Mouse (Mus musculus): ENCODE data around the gene Arid5b. TPM values are rescaled to one million over a fixed set of nuclear protein-coding genes. Genes with fewer than 3 reads are reported as not detected.

Gene Arid5b
- polyA plus RNA-seq, 1 experiment = 14.3 TPM

GRCm38 (mm10) chr10:68263296-68263968, 15.1 kb downstream of the Arid5b start:
- no peak overlapping the region for H3K27ac ChIP-seq (ENCODE audit: control insufficient read depth, insufficient read depth, low read depth, low read length, poor library complexity)
- 78% methylated on average over 9 of the region's 9 CpGs for WGBS
- TF ChIP-seq POLR2A (IDR thresholded peaks at IDR 0.05; ENCODE audit: borderline replicate concordance, control insufficient read depth, low read depth, low read length) (no peak), CTCF (IDR thresholded peaks at IDR 0.05; ENCODE audit: control insufficient read depth, insufficient read depth, low read length) (no peak)
- H3K4me3 ChIP-seq (replicated peaks; ENCODE audit: control insufficient read depth, low read depth, low read length) = no peak overlapping the region
- peaks cover 2% of the 10 kb centered on the region; the same call in 1 of the 2 replicates for H3K4me1 ChIP-seq (ENCODE audit: control insufficient read depth, insufficient read depth, low read length)

- WGBS = 77% methylated on average over 4 of the region's 4 CpGs
- H3K4me1 ChIP-seq (ENCODE audit: control insufficient read depth, insufficient read depth, low read length) = peaks cover 3% of the 10 kb centered on the region; the same call in 1 of the 2 replicates
- TF ChIP-seq POLR2A (IDR thresholded peaks at IDR 0.05; ENCODE audit: borderline replicate concordance, control insufficient read depth, low read depth, low read length) (no peak), CTCF (IDR thresholded peaks at IDR 0.05; ENCODE audit: control insufficient read depth, insufficient read depth, low read length) (no peak)
- H3K4me3 ChIP-seq (replicated peaks; ENCODE audit: control insufficient read depth, low read depth, low read length) = no peak overlapping the region
- H3K27ac ChIP-seq (ENCODE audit: control insufficient read depth, insufficient read depth, low read depth, low read length, poor library complexity) = no peak overlapping the region
Measured at GRCm38 (mm10) chr10:68259601-68260000, 18.9 kb downstream of the Arid5b start.

DNA sequence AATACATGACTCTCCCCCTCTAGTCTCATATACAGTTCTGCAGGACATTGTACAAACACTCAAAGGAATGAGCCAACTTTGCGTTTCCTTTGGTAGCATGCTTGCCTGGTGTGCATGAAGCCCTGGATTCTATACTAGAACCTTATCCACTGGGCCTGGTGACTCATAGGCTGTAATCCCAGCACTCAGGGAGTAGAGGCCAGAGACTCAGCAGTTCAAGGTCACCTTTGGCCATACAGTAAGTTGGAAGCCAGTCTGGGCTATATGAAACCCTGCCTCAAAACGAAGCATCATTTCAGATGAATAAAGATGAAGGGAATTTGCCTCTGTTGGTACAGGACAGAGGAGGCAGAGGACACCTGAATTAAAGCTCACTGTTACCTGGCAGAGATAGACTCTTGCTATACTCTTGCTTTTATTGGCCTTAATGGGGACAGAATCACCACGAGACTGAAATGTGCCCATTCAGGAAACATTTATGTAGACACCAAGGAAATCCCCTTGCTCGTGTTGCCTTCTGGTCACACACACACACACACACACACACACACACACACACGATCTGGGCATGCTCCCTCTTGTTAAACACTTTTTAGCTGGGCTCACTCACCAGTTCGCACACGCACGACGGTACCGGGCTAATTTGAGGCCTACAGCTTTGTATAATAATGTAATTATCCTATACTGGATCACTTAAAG, 21.0 kb downstream of the Arid5b start:
- Histone ChIP-seq H3K4me3 (replicated peaks; ENCODE audit: control insufficient read depth, low read depth, low read length) (no peak overlapping the region), H3K4me1 (ENCODE audit: control insufficient read depth, insufficient read depth, low read length) (peaks cover 1% of the 10 kb centered on the region; the same call in 1 of the 2 replicates), H3K27ac (ENCODE audit: control insufficient read depth, insufficient read depth, low read depth, low read length, poor library complexity) (no peak overlapping the region)
- TF ChIP-seq POLR2A (IDR thresholded peaks at IDR 0.05; ENCODE audit: borderline replicate concordance, control insufficient read depth, low read depth, low read length) (no peak), CTCF (IDR thresholded peaks at IDR 0.05; ENCODE audit: control insufficient read depth, insufficient read depth, low read length) (no peak)
- WGBS = 83% methylated on average over 10 of the region's 10 CpGs

DNA sequence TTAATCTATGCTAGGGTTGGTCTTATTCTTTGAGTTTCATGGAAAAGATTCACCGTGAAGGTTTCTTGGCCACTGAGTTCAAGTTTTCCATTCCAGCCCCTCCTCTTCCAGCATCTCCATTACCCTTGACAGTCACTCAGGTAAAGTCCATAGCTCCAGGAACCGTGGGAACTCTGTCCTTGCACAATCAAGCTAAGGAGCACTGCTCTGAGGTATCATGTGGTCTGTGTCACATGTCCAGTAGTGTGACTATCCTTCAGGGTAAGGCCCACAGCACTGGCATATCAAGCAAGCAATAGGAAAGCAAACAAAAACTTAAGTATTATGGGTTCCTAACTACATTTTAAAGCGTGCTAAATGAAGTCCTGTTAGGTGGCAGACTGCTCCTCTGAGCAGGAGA, 22.4 kb downstream of the Arid5b start:
- TF ChIP-seq POLR2A (IDR thresholded peaks at IDR 0.05; ENCODE audit: borderline replicate concordance, control insufficient read depth, low read depth, low read length) (no peak), CTCF (IDR thresholded peaks at IDR 0.05; ENCODE audit: control insufficient read depth, insufficient read depth, low read length) (no peak)
- peaks cover 1% of the 10 kb centered on the region; the same call in 1 of the 2 replicates for H3K4me1 ChIP-seq (ENCODE audit: control insufficient read depth, insufficient read depth, low read length)
- no peak overlapping the region for H3K4me3 ChIP-seq (replicated peaks; ENCODE audit: control insufficient read depth, low read depth, low read length)
- H3K27ac ChIP-seq (ENCODE audit: control insufficient read depth, insufficient read depth, low read depth, low read length, poor library complexity) = no peak overlapping the region
- 61% methylated on average over 3 of the region's 3 CpGs for WGBS

DNA sequence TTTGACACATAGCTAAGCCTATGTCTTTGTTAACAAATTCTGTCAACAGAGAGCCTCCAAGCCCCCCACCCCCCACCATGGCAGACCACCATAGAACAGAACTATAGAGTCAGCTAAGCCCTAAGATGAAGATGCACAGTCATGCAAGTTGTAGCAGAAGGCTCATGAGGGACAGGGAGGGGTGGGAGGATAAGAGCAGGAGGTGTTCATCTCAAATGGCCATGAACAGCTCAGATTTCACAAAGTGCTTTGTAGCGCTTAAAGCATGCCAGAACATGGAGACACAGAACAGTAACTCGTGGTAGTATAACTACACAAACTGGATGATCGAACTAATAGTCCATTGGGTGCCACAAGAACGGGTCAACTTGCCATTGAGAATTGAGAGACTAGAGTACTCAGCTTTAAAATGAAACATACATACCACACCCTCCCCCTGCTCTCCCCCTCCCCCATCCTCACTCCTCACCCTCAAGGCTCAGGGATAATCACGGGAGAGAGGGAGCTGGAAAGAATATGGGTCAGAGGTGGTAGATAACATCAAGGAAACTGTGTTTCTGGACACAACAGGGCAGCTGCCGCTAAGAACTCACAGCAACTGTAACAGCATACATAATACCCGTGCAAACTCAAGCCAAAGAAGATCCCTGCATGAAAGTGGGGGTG, 25.0 kb downstream of the Arid5b start:
- H3K4me1 ChIP-seq (ENCODE audit: control insufficient read depth, insufficient read depth, low read length) = peaks cover 1% of the 10 kb centered on the region
- H3K4me3 ChIP-seq (replicated peaks; ENCODE audit: control insufficient read depth, low read depth, low read length) = no peak overlapping the region
- 83% methylated on average over 7 of the region's 7 CpGs for WGBS
- no peak overlapping the region for H3K27ac ChIP-seq (ENCODE audit: control insufficient read depth, insufficient read depth, low read depth, low read length, poor library complexity)
- TF ChIP-seq CTCF (IDR thresholded peaks at IDR 0.05; ENCODE audit: control insufficient read depth, insufficient read depth, low read length) (no peak), POLR2A (IDR thresholded peaks at IDR 0.05; ENCODE audit: borderline replicate concordance, control insufficient read depth, low read depth, low read length) (no peak)

GRCm38 (mm10) chr10:68252650-68253049, 25.9 kb downstream of the Arid5b start:
- Histone ChIP-seq H3K4me3 (replicated peaks; ENCODE audit: control insufficient read depth, low read depth, low read length) (peak overlapping the region; percentile 18), H3K27ac (ENCODE audit: control insufficient read depth, insufficient read depth, low read depth, low read length, poor library complexity) (peak overlapping the region; percentile 37; the same call in 1 of the 2 replicates), H3K4me1 (ENCODE audit: control insufficient read depth, insufficient read depth, low read length) (no peaks in the 10 kb centered on the region; the same call in none of the 2 replicates)
- TF ChIP-seq CTCF (IDR thresholded peaks at IDR 0.05; ENCODE audit: control insufficient read depth, insufficient read depth, low read length) = no peak
- WGBS = 23% methylated on average over 4 of the region's 4 CpGs

- 4% methylated on average over 6 of the region's 6 CpGs for WGBS
- TF ChIP-seq POLR2A (IDR thresholded peaks at IDR 0.05; ENCODE audit: borderline replicate concordance, control insufficient read depth, low read depth, low read length) = no peak
- TF ChIP-seq CTCF (IDR thresholded peaks at IDR 0.05; ENCODE audit: control insufficient read depth, insufficient read depth, low read length) = no peak
- Histone ChIP-seq H3K4me1 (ENCODE audit: control insufficient read depth, insufficient read depth, low read length) (no peaks in the 10 kb centered on the region; the same call in none of the 2 replicates), H3K4me3 (replicated peaks; ENCODE audit: control insufficient read depth, low read depth, low read length) (peak overlapping the region; percentile 46), H3K27ac (ENCODE audit: control insufficient read depth, insufficient read depth, low read depth, low read length, poor library complexity) (peak overlapping the region; percentile 57)
Measured at GRCm38 (mm10) chr10:68249355-68249782, 29.2 kb downstream of the Arid5b start.
